Mouse (Mus musculus) layer of hippocampus, postnatal 25 days (tissue): ENCODE measurements around the gene Tbc1d30. TPM values are rescaled to one million over a fixed set of nuclear protein-coding genes. Genes with fewer than 3 reads are reported as not detected.

Experiments
- DNase-seq, 2 experiments: peaks; one replicate each; pipeline ENCODE4 v3.0.0; 2022; ENCODE audit warnings: mixed read lengths in 2 of 2, low spot score in 1 of 2; ENCODE audit errors: extremely low spot score in 1 of 2
- total RNA-seq, 2 experiments: library from RNA; stranded (reverse); gene quantifications; 2 replicates each; pipeline ENCODE4 v1.2.3; 2021

Gene Tbc1d30
- total RNA-seq: 10 to 100 TPM; 40.7 to 41.3 TPM

DNA sequence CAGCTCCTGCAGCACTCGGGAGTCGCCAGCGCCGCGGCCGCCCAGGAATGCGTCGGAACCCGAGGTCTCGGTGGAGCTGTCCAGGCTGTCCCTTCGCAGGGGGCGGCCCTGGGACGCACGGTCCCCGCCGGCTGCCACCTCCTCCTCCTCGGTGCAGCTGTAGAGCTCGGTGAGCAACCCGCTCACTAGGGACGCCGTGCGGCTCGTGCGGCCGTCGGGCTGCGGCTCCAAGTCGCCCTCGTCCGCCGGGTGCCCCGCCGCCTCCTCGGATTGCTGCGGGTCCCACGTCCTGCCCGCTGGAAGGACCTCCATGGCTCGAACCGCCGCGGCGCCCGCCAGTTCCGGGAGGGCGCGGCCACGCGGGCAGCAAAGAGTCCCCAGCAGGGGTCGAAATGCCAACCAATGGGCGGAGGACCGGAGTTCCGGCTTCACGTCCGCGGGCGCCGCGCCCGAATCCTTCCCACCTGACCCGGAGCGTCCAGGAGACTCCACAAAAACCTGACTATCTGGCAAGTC lies at the start of gene Tbc1d30:
TSS of gene Tbc1d30 (minus strand) at position 213 of the 516 bp plus-strand sequence.
- DNase-seq: no peak

DNA sequence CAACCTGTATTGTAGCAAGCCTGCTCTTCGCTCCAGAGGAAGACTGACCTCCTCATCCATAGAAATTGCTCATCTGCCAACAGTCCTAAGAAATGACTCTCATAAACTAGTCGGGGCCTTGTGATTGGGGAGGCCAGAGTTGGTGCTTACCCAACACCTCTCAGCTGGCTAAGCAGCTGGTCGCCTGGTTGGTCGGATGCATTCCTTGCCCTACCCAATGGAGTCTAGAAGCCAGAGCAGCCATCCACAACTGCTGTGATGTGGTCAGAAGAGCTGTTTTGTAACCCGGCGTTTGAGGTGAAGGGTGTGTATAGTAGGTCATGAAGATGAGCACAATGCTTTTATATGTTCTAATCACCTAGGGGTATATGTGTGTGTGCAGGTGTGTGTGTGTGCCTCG lies 47.5 kb upstream of the Tbc1d30 start:
- DNase-seq: no peak

DNA sequence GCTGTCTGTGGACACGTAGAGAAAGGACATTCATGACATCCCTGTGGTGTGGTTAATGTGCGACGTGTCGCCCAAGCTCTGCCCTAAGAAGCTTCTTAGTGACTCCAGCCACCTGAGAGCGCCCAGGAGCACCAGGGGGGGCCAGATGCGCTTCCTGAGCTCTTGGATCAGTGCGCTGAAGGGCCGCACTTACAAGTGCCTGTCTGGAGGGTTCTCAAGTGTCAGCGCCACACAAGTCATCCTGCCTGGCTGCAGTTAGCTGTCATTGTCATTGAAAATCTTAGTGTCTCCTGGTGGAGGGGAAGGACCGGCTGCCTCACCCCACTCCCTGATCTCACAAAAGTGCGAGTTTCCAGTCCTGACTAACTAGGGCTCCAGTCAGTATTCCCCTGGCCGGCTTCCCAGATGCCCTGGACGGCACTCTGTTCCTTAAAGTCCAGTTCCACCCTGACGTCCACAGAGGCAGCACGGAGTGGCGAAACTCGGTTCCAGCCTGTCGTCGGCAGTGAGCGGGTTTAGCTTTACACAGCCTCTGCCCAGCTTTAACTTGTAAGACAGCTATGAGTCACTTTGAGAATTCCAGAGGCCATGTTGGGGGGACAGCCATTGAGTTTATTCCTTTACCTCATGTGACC lies 44.6 kb upstream of the Tbc1d30 start:
- DNase-seq: no peak

DNA sequence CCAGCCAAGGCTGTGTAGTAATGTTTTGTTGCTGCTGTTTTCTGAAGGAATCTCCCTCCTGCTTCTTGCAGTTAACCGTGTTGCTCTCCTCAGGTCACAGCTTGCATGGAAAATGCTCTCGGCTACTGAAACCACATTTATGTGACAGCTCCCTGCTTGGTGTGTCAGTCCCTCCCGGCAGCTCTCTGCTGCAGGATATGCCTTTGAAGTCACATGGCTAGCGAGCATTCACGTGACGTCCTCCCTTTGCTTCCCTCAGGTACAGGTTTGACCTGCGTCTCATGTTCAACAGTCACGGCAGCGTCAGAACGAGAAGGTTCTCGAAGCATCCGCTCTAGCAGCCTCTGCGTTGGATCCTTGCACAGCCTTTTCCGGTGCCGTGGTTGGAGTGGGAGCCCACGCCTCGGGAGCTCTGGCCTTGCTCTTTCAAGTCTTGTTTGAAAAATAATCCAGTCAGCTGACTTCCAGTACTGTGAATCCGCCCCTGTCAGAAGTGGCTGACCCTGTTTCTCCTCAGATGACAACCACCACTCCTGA lies 43.8 kb upstream of the Tbc1d30 start:
- no peak for DNase-seq

DNA sequence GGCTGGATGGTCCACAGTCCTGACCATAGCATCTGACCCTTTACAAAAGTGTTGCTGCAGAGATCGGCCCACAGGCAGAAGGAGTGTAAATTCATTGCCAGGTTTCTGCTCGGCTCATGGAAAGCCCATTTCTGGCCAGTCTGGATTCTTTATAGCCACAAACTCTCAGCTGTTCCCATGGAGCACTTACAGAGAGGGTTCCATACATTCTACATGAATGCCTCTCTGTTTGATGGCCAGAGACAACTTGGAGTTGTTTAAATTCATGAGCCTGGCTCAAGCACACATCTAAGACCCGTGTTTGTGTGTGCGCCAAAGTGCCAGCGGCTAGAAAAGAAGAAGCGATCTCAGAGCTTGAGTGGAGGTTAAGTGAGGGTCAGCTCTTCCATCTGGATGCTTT lies 43.2 kb upstream of the Tbc1d30 start:
- no peak for DNase-seq

DNA sequence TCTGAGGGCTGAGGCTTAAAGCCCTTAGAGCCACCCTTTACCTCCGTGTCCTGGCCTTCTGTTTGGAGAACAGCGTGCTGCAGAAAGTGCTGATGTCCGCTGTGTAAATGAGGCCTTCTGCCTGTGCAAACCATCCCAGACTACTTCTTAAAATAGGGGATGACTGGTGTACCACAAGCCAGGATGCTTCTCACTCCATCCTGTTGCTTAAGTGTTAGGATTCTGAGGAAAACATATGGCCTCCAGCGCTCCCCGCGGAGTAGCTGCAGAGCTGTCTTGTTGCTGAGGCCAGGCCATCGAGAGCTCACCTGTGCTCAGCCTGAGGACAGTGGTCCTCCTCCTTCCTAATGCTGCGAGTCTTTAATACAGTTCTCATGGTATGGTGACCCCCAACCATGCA lies 40.8 kb upstream of the Tbc1d30 start:
- no peak for DNase-seq

DNA sequence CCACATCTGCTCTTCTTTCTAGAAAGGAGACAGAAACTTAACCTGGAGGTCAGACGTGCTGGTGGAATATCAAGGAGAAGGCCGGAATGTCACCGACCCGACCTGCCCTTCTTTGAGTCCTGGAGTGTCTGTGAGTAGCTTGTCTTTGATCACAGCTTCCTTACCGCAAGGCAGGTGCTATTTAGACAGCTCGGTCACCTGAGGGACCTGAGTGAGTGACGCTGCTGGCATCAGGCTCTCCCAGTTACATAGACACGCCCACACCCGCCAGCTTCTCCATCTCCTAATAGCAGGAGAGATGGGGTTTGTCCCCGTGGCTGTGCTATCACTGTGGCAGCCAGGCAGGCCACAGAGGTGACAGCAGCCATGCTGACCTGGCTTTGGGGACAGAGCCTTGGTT lies 39.5 kb upstream of the Tbc1d30 start:
- DNase-seq: no peak

DNA sequence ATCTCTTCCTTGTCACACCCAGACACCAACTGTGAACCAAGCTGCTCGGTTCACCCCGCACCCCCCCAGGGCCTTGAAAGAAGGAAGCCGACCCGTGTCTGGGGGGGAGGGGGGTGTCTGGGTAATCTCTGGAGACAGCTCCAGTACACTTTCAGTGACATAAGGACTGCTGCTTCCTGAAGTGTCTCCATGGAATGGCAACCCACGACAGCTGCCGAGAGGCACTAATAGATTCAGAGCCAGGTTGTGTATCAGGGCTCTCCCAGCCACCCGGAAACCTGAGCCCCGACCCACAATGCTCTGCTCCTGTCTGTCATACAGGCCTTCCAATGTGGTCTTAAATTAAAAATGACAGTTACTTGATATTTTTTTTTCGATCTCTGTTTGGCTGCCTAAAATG lies 35.3 kb upstream of the Tbc1d30 start:
- DNase-seq: no peak

DNA sequence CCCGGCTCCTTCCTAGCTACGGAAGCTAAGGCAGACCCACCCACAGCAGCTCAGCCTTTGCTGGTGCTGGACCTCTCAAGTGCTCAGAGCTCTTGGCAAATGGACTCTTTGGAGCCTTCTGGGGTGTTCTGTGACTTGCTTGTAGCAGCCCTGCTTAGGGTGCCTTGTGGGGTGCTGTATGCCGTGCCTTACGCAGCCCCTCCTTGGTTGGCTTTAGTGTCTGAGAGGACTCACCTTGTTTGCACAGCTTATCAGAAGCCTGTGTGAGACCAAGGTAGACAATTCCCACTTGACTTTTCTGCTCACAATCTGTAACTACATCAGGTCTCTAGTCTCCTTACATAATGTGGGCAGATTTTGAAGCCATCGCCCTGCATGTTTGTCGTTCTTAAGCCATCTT lies 34.6 kb upstream of the Tbc1d30 start:
- no peak for DNase-seq

DNA sequence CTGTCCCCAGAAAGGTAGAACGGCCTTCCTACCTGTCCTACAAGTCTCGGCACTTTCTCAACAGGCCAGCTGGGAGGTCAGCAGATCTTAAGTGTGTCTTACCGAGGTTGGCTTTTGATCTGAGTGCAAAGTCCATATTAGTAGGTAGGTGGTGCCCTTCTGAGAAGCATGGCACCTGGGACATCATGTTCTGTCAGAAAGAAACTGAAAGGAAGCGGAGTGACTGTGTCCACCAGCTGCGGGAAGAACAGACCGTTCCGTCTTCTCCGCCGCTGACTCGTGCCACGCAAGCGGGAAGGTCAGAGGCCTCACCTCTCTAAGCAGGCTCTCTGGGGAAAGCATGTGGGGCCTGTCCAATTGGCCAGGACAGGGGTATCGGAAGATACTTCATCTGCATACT lies 33.6 kb upstream of the Tbc1d30 start:
- DNase-seq: no peak

DNA sequence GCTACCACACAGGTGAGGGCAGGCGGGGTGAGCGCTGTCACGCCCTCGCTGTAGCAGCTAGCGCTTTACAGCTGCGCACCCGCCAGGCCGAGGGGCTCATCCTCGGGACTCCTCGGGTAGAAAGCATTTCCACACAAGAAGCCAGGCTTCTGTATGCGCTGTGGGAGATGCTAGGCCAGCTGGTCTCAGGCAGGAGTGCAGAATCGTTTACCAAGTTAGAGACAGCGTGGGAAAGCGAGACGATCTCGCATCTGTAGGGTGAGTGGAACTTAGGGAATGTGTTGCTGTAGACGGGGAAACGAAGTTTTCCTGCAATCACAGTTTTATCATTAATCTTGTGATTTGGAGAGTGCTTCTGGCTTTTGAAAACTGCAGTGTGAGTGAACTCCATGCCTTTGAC lies 30.2 kb upstream of the Tbc1d30 start:
- no peak for DNase-seq

DNA sequence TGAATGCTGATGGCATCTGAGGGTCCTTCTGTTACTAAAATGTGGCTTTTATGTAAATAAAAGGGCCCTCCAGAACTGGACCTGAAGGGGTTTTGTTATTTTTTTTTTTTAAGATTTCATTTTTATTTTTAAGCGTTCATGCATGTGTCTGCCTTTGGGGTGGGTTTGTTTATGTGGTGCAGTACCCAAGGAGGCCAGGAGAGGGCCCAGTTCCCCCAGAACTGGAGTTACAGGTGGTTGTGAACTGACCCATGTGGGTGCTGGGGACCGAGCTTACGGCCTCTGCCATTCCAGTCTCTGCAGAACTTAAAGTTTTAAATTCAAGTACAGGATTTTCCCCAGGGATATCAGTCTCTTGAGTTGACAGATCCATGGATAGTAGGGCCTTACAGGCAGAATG lies 28.3 kb upstream of the Tbc1d30 start:
- no peak for DNase-seq

DNA sequence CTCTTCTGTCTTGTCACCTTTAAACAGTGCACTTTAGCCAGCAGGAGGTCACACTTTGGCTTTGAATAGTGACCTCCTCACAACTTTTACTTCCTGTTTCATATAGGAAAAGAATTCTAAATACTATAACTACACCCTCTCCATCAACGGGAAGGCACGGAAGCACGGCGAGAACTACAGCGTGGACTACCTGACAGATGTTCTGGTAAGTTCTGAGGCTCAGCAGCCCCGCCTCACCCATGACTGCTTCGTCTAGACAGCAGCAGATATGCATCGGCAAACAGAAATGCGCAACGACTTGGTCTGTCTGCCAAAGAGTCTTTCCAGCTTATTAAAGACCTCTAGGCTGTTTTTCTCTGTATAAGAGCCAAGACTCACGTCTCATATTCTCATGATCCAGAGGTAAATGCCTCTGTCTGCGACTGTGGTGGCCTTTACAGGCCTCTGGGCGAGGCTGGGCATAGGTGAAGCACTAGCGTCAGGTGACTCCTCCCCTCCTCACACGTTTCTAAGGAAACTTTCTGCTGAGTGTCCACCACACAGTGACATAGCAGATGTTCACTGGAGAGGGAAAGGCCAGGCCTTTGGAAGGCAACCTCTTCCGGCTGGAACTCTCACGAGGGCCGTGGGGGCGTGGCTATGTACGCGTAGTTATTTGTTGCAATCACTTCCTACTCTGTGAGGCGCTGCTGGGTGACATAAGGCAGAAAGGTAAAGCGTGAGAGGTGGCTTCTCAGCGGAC lies 25.6 kb upstream of the Tbc1d30 start:
- DNase-seq: no peak

DNA sequence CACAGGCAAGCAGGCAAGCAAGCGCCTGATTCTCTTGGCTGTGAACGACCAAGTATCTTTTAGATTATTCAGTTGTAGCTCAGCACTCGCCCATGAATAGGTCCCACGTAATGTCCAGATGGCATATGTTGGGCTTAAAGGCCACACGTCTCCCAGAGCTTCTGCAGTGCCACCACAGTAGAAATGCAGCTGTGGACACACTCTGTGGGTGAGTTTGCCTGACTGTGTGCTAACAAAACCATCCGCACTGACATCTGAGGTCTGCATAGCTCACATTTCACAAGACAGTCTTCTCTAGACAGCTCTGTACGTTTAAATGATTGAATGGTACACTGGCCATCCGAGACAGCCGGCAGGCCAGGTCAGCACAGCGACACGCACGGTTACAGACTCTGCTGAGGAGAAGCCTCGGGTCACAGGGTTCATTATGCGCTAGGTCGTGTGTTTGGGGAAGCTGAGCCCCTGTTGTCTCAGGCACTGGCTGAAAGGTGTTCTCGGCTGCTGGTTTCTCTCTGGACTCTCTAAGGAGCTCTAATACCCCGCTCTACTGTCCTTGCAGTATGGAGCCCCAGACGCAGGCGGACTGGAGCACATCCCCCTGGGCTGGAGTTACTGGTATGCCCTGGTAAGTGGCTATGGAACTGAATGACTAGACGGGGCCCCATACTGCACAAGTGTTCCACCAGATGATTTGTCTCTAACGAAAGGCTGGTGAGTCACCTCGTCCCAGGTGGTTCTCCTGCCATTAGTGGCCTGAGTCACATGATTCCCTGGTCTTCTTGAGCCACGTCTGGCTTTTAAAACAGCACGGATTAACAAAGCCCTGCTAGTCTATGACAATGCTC lies 24.8 kb upstream of the Tbc1d30 start:
- no peak for DNase-seq

DNA sequence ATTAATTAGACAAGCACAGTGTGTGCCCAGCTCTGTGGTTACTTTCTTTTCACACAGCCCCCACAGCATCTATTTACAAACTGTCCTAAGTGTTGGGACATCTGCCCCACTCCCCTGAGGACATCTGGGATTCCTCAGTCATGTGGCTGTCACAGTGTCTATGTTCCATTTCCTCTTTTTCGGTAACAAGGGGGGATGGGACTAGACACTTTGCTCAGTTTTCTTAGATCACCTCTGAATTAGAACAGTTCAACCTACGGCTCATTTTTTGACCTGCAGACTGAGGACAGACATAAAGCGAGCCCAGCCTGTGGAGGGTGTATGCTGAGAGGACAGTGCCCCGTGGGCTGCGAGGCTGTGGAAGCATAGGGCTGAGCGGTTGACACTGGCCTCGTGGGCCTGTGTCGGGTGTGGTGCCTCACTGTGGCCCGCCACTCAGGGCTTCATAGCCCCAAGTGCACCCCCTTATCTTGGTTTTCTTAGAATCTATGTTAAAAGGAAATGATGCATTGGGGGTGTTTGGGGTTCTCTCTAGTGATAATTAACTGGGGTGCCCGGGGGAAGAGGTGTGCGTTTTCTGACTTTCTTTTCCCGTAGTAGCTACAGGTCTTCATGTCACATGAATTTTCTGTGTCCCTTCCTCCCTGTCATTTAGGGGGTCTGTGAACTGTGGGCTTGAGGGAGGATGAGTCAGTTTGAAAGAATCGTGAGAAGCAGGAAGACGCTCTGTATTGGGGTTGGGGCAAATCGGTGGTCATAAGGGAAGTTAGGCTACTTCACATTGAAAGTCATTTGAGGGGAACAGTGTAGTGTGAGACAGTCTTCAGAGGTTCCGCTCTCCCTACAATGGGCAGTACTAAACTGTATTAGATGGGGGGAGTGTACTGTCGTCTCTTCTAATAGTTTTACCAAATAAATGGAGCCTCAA lies 23.9 kb upstream of the Tbc1d30 start:
- no peak for DNase-seq

DNA sequence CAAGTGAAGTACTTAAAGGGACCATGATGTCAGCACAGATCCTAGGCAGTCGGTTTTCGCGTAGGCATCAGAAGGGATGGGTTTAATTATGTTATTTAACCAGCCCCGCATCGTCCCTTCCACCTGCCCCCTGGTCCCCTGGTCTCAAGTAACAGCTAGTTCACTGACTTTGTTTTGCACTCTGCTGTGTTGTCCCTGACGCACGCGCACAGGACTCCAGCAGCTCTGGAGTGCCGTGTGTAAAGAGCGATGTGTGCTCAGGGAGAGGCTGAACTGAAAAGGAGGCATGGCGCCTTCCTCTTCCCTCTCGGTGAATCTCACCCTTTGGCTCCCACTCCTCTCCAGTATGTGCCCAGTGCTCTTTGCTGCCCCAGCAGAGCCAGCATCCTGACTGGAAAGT lies 22.9 kb upstream of the Tbc1d30 start:
- DNase-seq: no peak

DNA sequence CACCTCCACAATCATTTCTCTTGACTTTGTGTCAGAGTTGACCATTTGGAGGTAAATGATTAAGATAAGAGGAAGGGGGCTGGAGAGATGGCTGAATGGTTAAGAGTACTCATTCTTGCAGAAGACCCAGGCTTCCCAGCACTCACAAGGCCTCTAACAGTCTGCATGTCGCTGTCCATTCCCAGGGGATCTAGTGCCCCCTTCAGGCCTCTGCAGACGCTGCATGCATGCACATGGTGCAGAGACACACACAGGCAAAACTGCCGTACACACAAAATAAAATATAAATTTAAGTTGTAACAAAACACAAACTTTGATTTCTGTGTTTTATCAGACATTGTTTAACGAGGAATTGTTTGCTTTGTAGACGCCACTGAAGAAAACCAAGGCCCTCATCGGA lies 19.7 kb upstream of the Tbc1d30 start:
- DNase-seq: no peak

DNA sequence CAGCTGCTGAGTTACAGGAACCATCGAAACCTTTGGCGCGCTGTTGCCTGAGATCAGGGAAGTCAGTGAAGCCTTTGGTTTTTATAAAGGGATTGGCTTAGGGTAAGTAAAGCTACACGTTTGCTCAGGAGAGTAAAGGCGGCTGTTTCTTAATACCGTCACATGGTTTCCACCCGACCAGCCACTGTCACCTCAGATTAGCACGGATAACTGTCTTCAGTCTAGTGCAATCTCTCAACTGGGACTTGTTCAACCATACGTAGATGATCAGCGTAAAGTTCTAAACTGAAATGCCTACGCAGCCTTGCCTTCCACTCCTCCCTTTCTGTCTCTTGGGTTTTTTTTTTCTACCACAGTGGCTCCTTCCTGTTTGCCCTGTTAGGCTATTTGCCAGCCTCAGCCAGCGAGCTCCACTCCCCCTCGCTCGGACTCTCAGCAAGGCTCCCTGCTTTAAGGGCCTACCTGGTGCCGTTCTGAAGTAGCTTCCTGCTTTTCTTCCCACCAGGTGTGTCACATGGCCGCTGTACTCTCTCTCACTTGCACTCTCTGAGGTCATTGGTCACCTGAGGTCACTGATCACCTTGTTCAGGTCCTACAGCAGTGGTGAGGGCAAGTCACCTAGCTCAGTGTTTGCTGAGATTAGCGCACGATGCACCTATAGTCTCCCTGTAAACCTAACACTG lies 17.8 kb upstream of the Tbc1d30 start:
- DNase-seq: no peak

DNA sequence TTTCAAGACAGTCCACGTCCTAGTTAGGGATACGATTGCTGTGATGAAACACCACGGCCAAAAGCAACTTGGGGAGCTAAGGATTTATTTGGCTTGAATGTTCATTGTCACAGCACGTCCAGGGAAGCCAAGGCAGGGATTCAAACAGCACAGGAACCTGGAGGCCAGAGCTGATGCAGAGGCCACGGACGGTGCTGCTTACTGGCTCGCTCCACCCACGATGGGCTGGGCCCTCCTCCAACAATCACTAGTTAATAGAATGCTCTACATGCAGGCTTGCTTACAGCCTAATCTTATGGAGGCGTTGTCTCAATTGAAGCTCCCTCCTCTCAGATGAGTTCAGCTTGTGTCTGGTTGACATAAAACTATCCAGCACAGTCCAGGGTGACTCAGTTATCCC lies 16.7 kb upstream of the Tbc1d30 start:
- DNase-seq: no peak
